Mouse (Mus musculus) heart, embryonic 16.5 days (tissue): ENCODE results near the gene Vegfb. TPM values are rescaled to one million over a fixed set of nuclear protein-coding genes. Genes with fewer than 3 reads are reported as not detected.

ENCODE experiments used
- ATAC-seq: fragments of 200-750 bp; cut with Nextera tagmentation; replicated peaks from 2 replicates; pipeline ENCODE4 v1.8.0; 2017; ENCODE audit warnings: moderate number of reproducible peaks; ENCODE audit not compliant: insufficient read depth, low FRiP score; ENCODE audit errors: extremely low read depth
- H3K27ac ChIP-seq: fragments of 300-500 bp; sonication (generic); 2 replicates; pipeline ENCODE4 v1.5.1; 2014; ENCODE audit warnings: mild to moderate bottlenecking, low read length, control low read depth, moderate library complexity
- H3K27me3 ChIP-seq: fragments of 300-500 bp; sonication (generic); 2 replicates; pipeline ENCODE4 v1.6.1; 2014; ENCODE audit warnings: low read length, mixed read lengths; ENCODE audit not compliant: control insufficient read depth, insufficient read depth
- H3K36me3 ChIP-seq: fragments of 300-500 bp; sonication (generic); 2 replicates; pipeline ENCODE4 v1.6.1; 2014; ENCODE audit not compliant: control insufficient read depth, insufficient read depth
- H3K4me1 ChIP-seq: fragments of 300-500 bp; sonication (generic); 2 replicates; pipeline ENCODE4 v1.6.1; 2014; ENCODE audit warnings: low read length, mixed read lengths; ENCODE audit not compliant: control insufficient read depth, insufficient read depth
- H3K4me2 ChIP-seq: fragments of 300-500 bp; sonication (generic); 2 replicates; pipeline ENCODE4 v1.6.1; 2014; ENCODE audit warnings: low read depth, mild to moderate bottlenecking, control low read depth, low read length
- H3K4me3 ChIP-seq: fragments of 300-500 bp; sonication (generic); 2 replicates; pipeline ENCODE4 v1.5.1; 2014; ENCODE audit warnings: mild to moderate bottlenecking, control low read depth, low read length
- H3K9ac ChIP-seq: fragments of 300-500 bp; sonication (generic); 2 replicates; pipeline ENCODE4 v1.6.1; 2014; ENCODE audit warnings: low read length, control low read depth
- H3K9me3 ChIP-seq: fragments of 300-500 bp; sonication (generic); replicated peaks from 2 replicates; pipeline ENCODE4 v1.6.1; 2016; ENCODE audit warnings: low read length; ENCODE audit not compliant: control insufficient read depth
- WGBS: fragments of 180-500 bp; shearing (Covaris S2); extraction: QIAGEN DNeasy Blood & Tissue Kit; methylation state at CpG from one replicate; pipeline ENCODE4 v1.1.7; 2014; 5-methylcytosine and 5-hydroxymethylcytosine counted together
- polyA plus RNA-seq: library from polyadenylated mRNA; unstranded; fragments of >200 nt; fragmentation: Nextera tagmentation; extraction: Ambion mirVana; gene quantifications from 2 replicates; pipeline ENCODE4 v1.2.1, GENCODE M21; 2015

Vegfb gene
- polyA plus RNA-seq, 1 experiment from 2014 or later, result 123 TPM

GRCm38 (mm10) chr19:6969291-6969664, 18.2 kb downstream of the Vegfb start:
- Histone ChIP-seq H3K9me3 (no peaks in the 10 kb centered on the region), H3K4me3 (peak overlapping the region; percentile 61), H3K4me1 (peaks cover 34% of the 10 kb centered on the region), H3K36me3 (peaks cover 12% of the 10 kb centered on the region), H3K27me3 (no peaks in the 10 kb centered on the region), H3K4me2 (peak overlapping the region; percentile 63), H3K9ac (peak overlapping the region; percentile 76), H3K27ac (no peak overlapping the region)
- 1% methylated on average over 20 of the region's 20 CpGs for WGBS
- ATAC-seq, result no peak; the same call in 1 of the 2 replicates

- H3K9me3 ChIP-seq, result no peaks in the 10 kb centered on the region
- no peaks in the 10 kb centered on the region for H3K27me3 ChIP-seq
- peaks cover 29% of the 10 kb centered on the region for H3K4me1 ChIP-seq
- peak overlapping the region; percentile 76 for H3K9ac ChIP-seq
- H3K4me2 ChIP-seq, result peak overlapping the region; percentile 63
- no peak for ATAC-seq
- peak overlapping the region; percentile 61 for H3K4me3 ChIP-seq
- H3K36me3 ChIP-seq, result peaks cover 14% of the 10 kb centered on the region
- no peak overlapping the region for H3K27ac ChIP-seq
- WGBS, result 16% methylated on average over 15 of the region's 15 CpGs
Measured at GRCm38 (mm10) chr19:6968491-6969271, 18.8 kb downstream of the Vegfb start.

GRCm38 (mm10) chr19:6956461-6956860, 31.0 kb downstream of the Vegfb start:
- Histone ChIP-seq H3K9me3 (no peaks in the 10 kb centered on the region), H3K36me3 (peaks cover 30% of the 10 kb centered on the region), H3K4me3 (no peak overlapping the region), H3K27ac (no peak overlapping the region), H3K4me2 (no peak overlapping the region), H3K27me3 (no peaks in the 10 kb centered on the region), H3K9ac (no peak overlapping the region), H3K4me1 (peaks cover 36% of the 10 kb centered on the region)
- ATAC-seq, result no peak
- 80% methylated on average over 10 of the region's 10 CpGs for WGBS

- H3K4me1 ChIP-seq, result peaks cover 37% of the 10 kb centered on the region
- H3K9me3 ChIP-seq, result no peaks in the 10 kb centered on the region
- H3K27ac ChIP-seq, result peak overlapping the region; percentile 36; the same call in 1 of the 2 replicates
- peak; percentile 8; the same call in 1 of the 2 replicates for ATAC-seq
- H3K36me3 ChIP-seq, result peaks cover 30% of the 10 kb centered on the region
- H3K4me2 ChIP-seq, result no peak overlapping the region
- peak overlapping the region; percentile 41; the same call in 1 of the 2 replicates for H3K9ac ChIP-seq
- H3K27me3 ChIP-seq, result no peaks in the 10 kb centered on the region
- no peak overlapping the region for H3K4me3 ChIP-seq
- WGBS, result 52% methylated on average over 7 of the region's 7 CpGs
Measured at GRCm38 (mm10) chr19:6955424-6955823, 32.0 kb downstream of the Vegfb start.

GRCm38 (mm10) chr19:6954046-6954445, 33.4 kb downstream of the Vegfb start:
- 51% methylated on average over 9 of the region's 9 CpGs for WGBS
- ATAC-seq, result no peak
- Histone ChIP-seq H3K27ac (no peak overlapping the region), H3K36me3 (peaks cover 17% of the 10 kb centered on the region), H3K4me3 (no peak overlapping the region), H3K9ac (no peak overlapping the region), H3K4me1 (peaks cover 43% of the 10 kb centered on the region), H3K27me3 (no peaks in the 10 kb centered on the region), H3K9me3 (no peaks in the 10 kb centered on the region), H3K4me2 (no peak overlapping the region)

- Histone ChIP-seq H3K4me3 (peak overlapping the region; percentile 86), H3K4me1 (peaks cover 43% of the 10 kb centered on the region), H3K9ac (peak overlapping the region; percentile 89), H3K9me3 (no peaks in the 10 kb centered on the region), H3K27ac (peak overlapping the region; percentile 100), H3K36me3 (peaks cover 10% of the 10 kb centered on the region), H3K4me2 (peak overlapping the region; percentile 85), H3K27me3 (no peaks in the 10 kb centered on the region)
- ATAC-seq, result no peak
- 5% methylated on average over 3 of the region's 3 CpGs for WGBS
Measured at GRCm38 (mm10) chr19:6952712-6953037, 34.8 kb downstream of the Vegfb start.

GRCm38 (mm10) chr19:6951994-6952711, 35.3 kb downstream of the Vegfb start:
- Histone ChIP-seq H3K9me3 (no peaks in the 10 kb centered on the region), H3K27ac (peak overlapping the region; percentile 100), H3K27me3 (no peaks in the 10 kb centered on the region), H3K9ac (peak overlapping the region; percentile 89), H3K4me1 (peaks cover 43% of the 10 kb centered on the region), H3K4me2 (peak overlapping the region; percentile 85), H3K4me3 (peak overlapping the region; percentile 86), H3K36me3 (peaks cover 10% of the 10 kb centered on the region)
- peak; percentile 56 for ATAC-seq
- WGBS, result 2% methylated on average over 31 of the region's 31 CpGs

- no peaks in the 10 kb centered on the region for H3K9me3 ChIP-seq
- ATAC-seq, result peak; percentile 79
- peak overlapping the region; percentile 85 for H3K4me2 ChIP-seq
- H3K4me3 ChIP-seq, result peak overlapping the region; percentile 86
- peaks cover 41% of the 10 kb centered on the region for H3K4me1 ChIP-seq
- under 1% methylated on average over 35 of the region's 35 CpGs for WGBS
- H3K36me3 ChIP-seq, result peaks cover 9% of the 10 kb centered on the region; the same call in 1 of the 2 replicates
- H3K27ac ChIP-seq, result peak overlapping the region; percentile 100
- no peaks in the 10 kb centered on the region for H3K27me3 ChIP-seq
- peak overlapping the region; percentile 89 for H3K9ac ChIP-seq
Measured at GRCm38 (mm10) chr19:6951381-6951968, 36.0 kb downstream of the Vegfb start.
